Mouse (Mus musculus): ENCODE results near the gene Pitpnm1. TPM values are rescaled to one million over a fixed set of nuclear protein-coding genes. Genes with fewer than 3 reads are reported as not detected.
"Not testable (repeated sequence)": the region's sequence is repeated elsewhere in the genome, so short reads cannot be mapped to it uniquely, and the experiment has no call there.

Gene Pitpnm1
- total RNA-seq, 2 experiments from 2014 or later: 185 to 187 TPM

DNA sequence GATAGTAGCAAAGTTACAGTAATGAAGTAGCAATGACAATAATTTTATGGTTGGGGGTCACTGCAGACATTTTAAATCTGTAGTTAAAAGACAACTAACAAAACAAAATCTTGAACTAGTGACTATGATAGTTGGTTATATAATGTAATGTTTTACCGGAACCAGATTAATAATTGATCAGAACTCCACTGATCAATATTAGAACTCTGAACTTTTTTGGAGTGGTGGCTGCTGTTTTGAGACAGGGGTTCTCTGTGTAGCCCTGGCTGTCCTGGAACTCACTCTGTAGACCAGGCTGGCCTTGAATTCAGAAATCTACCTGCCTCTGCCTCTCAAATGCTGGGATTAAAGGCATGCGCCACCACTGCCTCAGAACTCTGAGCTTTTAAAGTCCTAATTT lies 31.6 kb upstream of the Pitpnm1 start:
- intact Hi-C loops (cut with DNase I); DNase-seq: not testable (repeated sequence)

DNA sequence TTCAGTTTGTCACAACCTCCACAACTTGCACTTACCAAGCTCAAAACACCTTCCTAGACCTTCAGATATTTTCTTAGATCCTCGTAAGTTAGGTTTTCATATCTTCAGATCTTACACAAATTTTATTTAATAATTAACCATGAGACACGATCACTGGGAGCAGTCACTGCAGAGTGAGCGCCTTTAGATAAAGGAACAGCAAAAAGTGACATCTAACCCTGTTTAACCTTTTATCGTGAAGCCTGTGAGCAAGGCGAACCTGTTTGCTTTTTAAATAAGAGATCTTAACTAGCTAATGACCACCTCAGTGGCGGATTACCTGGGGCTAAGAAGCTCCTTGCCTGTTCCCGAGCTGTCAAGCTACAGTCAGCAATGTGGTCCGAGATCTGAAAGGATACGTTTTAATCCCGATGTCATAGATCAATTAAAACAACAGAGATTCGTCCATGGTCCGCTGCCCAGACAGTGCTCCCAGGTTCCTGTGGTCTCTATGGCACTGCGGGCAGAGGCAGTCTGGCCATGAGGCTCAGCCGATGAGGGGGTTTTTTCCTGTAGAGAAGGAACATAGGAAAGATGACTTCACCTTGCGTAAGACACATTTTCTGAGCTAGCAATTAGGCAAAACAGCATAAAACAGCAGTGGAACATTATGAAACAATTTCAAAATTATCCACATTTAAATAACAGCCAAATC lies 30.9 kb upstream of the Pitpnm1 start:
- intact Hi-C loops (cut with DNase I): no loop called here
- no peak for DNase-seq

DNA sequence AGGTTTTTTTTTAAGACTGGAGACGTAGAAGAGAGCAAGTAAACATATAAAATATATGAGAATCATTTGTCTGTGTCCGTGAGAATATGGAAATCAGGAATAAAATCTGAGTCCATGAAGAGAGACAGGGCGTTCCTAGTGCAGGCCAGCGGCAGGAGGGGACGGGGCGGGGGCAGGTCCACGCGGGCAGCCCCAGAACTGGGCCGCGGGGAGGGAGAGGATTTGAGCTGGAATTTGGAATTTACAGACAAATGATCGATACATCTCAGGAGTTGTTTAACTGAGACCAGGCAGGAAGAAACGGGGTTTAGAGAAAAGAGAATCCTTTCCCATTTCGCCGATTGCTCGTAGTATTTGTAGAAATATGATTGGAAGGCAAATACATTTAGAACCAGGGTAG lies 29.5 kb upstream of the Pitpnm1 start:
- intact Hi-C loops (cut with DNase I): no loop called here
- no peak for DNase-seq

DNA sequence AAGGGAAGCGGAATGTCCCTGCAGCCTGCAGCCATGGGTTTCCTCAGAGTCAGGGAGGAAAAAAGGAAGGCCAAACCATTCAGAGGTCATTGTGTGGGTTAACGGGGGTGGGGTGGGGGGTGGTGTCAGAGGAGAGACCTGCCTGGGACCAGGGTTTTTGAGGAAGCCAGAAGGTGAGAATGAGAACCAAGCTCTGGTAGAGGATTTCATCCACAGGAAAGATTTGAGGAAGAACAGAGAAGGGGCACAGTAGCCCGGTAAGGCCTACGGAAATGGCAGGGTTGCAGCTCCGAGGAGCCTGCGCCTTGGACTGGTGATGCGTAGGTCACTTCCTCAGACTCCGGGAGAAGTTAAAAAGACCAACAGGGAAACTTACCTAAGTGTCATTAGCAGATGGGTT lies 29.0 kb upstream of the Pitpnm1 start:
- DNase-seq: no peak
- intact Hi-C loops (cut with DNase I): no loop called here

DNA sequence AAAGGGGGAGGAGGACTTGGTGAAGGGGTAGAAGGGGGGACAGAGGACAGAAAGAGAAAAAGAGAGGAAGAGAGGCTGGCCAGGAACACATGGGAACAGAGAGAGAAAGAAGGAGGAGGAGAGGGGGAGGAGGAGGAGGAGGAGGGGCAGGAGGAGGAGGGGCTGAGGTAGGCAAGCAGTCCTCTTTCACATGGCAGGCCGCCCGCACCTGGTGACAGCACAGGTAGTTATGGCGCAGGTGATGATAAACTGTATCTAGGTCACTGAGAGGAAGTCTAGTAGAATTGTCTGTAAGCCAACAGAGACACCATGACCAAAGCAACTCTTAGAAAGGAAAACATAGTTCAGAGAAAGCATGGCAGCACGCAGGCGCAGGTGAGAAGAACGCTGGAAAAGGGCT lies 28.4 kb upstream of the Pitpnm1 start:
- no peak for DNase-seq
- intact Hi-C loops (cut with DNase I): no loop called here

DNA sequence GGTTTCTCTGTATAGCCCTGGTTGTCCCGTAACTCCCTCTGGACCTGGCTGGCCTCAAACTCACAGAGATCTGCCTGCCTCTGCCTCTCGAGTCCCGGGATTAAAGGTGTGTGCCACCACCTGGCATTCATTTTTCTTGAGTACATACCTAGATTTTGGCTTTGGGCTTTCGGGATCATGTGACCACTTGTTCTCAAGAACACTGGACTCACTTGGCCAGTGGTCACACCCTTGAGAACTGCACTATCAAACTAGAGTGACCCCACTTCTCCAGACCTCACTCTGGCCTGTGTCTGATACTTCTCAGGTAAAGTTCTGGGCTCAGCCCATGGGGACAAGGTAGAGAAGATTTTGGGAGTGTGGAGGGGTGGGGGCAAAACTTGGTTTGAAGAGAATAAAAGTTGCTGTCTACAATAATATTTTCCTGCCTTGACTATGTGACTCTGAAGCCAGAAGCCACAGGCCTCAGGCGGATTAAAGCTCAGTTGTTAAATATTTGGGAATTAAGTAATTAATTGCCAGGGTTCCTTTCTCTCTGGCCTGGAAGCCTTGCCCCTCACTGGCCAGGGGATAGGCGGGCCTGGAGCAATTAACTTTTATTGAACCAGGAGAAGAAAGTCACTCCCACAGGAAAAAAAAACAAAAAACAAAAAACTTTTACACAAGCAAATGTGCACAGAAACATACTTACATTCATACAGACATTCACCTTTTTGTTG lies 26.9 kb upstream of the Pitpnm1 start:
- intact Hi-C loops (cut with DNase I): no loop called here
- no peak for DNase-seq

DNA sequence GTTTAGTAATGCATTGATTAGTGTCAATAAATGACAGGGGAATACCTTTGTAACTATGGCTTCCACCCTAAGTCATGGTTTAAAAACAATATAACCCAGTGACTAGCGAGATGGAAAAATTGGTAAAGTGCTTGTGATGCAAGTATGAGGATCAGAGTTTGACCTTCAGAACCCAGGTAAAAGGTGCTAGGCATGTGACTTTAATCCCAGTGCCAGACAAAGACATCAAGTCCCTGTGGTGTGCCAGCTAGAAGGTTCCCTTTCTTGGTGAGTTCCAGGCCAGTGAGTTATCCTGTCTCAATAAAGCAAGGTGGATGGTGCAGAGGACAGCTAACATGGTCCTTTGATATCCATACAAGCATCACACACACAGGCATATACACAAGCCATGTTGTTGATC lies 24.3 kb upstream of the Pitpnm1 start:
- DNase-seq: no peak
- intact Hi-C loops (cut with DNase I): no loop called here

DNA sequence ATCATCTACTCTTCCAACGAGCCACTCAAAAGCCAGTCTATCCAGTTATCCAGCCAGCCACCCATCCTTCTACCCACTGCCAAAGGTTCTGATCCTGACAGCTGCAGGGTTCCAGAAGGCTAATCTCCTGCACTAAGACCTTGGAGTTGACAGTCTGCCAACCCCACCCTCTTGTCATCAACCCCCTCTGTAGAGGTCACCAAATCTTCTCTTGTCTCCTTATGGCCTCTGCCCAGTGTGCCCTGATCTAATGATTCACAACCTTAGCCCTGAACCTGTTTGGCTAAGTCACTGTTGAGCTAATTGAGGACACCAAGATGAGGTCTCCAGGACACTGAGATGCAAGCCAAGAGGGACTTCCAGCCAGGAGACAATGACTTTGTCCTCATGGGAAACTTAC lies 20.2 kb upstream of the Pitpnm1 start:
- DNase-seq: no peak
- intact Hi-C loops (cut with DNase I): no loop called here

DNA sequence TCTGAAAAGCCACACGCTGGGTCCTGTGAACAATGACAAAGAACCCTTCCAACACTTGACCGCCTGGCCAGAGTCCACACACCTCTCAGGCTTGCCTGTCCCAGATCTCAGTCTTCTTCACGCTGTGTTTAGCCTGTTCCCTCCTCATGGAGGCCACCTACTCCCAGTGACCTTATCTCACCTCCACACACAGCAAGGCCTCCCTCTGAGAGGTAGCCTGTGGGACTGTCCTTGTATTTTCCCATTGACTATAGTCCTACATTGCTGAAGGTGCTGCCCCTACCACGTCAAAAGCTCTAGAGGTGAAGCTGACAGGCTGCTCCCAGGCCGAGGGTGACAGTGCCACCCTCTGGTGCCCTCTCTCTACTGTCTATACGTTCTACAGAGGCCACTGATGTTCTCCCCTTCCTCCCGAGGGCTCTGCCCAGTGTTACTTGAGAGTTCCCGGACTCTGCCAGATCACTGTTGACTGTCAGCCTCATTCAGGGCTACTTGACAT lies 19.2 kb upstream of the Pitpnm1 start:
- intact Hi-C loops (cut with DNase I): loop anchor here (10.0 kb wide), 1 partner anchor 126 kb away; the partner anchor contains the start of gene Aldh3b3
- DNase-seq: no peak

DNA sequence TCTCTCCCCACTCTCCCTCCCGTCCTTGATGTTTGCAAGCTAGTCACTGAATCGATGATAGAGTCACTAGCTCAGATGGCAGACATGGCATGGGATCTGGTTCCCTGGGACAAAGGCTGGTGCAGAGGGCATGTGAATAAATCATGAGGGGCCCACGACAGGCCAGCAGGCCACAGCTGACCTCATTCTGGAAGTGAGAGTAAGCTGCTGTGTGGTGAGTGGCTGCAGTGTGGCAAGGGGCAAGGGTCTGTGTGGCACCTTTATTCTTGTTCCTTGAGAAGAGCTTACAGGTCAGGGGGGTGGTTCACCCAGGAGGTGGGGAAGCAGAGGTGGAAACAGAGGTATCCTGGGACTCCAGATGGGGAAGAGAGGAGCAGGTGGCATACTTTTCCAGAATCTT lies 18.4 kb upstream of the Pitpnm1 start, which contains the start of gene Cabp2:
Gene Cabp2 (plus strand): TSS at position 185 of the 400 bp plus-strand sequence.
- intact Hi-C loops (cut with DNase I): loop anchor here (10.0 kb wide), 1 partner anchor 127 kb away; the partner anchor contains the start of gene Aldh3b3

DNA sequence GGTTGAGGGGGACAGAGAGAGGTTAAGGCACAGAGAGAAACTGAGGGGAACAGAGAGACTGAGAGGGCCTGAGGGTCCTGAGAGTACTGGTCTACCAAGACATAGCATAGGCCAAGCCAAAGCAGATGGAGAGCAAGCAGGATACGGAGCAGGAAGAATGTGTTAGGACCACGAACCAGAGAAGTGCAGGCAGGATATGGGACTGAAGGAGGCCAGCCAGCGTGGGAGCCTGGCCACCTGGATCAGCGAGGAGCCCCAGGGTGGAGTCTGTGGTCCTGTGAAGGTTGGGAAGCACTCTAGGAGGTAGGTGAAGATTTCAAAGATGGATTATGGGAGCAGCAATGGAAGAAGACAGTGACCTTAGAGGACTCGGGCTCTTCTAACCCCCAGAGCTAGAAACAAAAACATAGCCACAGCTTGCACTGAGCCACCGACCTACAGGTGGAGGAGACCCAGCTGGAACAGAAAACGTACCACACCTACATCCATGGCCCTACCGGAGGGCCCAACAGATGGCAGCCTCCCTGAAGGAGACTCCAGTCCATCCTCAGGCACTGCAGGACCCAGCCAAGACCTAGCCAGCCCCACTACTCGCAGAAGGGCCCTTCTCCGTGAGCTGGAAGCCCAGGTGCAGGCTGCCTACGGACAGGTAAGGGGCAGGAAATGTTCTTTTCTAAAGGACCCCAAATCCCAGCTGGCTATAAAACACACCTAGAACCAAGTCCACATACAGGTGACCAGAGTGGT lies 17.4 kb upstream of the Pitpnm1 start:
- intact Hi-C loops (cut with DNase I): loop anchor here (10.0 kb wide), 1 partner anchor 128 kb away; the partner anchor contains the start of gene Aldh3b3
- DNase-seq: no peak

More for the DNA sequence above, 18.4 kb upstream of the Pitpnm1 start, which contains the start of gene Cabp2:
- no peak for DNase-seq

DNA sequence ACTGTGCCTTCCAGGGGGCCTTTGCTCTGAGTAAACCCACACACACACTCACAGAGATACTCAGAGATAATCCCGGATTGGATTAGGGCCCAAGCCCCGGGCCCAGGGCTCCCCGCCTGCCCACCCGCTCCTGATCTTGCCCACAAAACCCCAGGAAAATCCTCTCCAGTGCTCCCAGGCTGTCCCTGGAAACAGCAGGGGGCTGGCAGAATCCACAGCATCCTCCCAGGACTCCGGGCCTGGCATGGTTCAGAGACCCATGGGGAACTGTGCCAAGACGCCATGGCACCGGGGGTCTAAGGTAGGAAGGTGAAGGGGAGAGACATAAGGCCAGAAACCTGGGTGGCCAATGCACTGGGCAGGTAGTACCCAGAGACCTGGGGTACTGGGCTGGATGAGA lies 16.5 kb upstream of the Pitpnm1 start:
- intact Hi-C loops (cut with DNase I): loop anchor here (10.0 kb wide), 1 partner anchor 129 kb away; the partner anchor contains the start of gene Aldh3b3
- DNase-seq: no peak

DNA sequence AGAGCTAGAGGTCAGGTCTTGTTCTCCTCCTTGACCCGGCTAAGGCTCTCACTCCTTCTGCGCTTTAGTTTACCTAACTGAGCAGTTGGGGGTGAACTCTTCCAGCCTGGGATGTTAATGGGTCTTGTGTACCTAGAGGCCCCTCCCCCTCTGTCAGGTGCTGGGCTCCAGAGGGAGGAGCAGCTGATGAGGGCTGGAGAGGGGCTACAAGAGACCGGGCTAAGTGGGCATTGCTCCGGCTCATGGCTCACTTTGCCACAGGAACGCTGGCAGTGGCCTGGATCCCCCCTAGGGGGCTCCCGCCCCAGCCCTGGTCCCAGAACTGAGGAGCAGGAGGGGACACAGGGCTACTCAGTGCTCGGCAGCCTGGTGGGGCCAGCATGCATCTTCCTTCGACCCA lies 16.0 kb upstream of the Pitpnm1 start:
- no peak for DNase-seq
- intact Hi-C loops (cut with DNase I): loop anchor here (10.0 kb wide), 1 partner anchor 129 kb away; the partner anchor contains the start of gene Aldh3b3

DNA sequence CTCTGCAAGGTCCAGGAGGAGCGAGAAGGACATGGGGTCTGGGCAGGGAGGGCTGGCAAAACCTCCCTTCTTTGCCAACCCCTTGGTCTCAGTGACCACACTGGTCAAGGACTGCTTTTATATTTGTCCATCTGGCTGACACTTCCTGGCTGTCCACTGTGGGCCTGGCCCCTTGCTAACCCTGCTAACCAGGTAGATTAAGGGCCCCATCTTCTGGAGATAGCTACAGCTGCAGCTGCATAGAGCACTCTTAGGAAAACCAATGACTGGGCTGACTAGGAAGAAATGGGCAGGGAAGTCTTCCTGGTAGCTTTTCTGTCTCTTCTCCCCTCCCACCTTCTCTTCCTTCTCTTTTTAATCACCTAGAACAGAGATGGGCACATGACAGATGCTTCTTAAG lies 14.8 kb upstream of the Pitpnm1 start:
- no peak for DNase-seq
- intact Hi-C loops (cut with DNase I): loop anchor here (10.0 kb wide), 1 partner anchor 130 kb away; the partner anchor contains the start of gene Aldh3b3

DNA sequence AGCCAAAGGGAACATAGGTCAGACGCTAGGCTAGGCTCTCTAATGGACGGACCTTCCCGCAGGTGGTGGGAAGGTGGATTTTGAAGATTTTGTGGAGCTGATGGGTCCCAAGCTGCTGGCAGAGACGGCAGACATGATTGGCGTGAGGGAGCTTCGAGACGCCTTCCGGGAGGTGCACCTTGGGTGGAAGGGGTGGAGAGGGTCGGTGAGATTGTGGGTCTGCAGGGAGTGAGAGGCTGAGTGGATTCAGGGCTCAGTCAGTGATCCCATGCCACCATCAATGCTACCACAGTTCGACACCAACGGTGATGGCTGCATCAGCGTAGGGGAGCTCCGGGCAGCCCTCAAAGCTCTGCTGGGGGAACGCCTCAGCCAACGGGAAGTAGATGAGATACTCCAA lies 13.6 kb upstream of the Pitpnm1 start:
- intact Hi-C loops (cut with DNase I): loop anchor here (10.0 kb wide), 1 partner anchor 131 kb away; the partner anchor contains the start of gene Aldh3b3
- no peak for DNase-seq

DNA sequence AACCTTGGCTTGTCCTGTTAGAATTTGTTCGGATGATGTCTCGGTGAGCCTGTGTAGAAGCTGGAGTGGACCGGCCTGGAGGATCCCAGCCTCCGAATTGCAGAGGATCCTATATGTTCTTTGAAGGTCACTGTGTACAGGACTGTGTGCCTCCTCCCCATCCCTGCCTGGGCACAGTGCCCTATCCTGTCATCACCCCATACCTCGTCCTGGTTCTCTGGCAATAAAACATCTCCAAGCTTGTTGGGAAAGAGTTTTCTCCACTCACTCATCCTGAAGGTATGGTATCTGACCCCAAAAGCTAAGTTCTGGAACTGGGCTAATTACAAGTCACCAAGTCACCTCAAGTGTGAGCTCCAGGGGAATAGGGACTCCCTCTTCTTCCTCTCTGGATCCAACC lies 12.7 kb upstream of the Pitpnm1 start:
- no peak for DNase-seq
- intact Hi-C loops (cut with DNase I): loop anchor here (10.0 kb wide), 1 partner anchor 132 kb away; the partner anchor contains the start of gene Aldh3b3

DNA sequence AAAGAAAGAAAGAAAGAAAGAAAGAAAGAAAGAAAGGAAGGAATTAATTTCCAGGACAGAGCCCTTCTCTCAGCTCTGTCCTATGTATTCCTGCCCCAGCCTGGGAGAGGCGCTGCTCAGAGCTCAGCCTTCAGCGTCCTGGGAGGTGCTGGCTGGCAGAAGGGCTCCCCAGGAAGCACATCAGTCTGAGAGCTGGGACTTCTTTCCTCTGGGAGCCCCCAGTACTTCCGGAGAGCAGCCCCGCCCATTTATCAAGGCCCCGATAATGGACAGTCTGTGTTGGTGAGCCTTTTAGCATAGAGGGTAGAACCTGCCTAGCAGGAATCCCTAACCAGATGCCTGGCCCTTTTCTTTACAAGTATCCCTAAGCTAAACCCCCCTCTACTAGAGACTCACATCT lies 11.7 kb upstream of the Pitpnm1 start:
- no peak for DNase-seq
- intact Hi-C loops (cut with DNase I): loop anchor here (10.0 kb wide), 1 partner anchor 133 kb away; the partner anchor contains the start of gene Aldh3b3

DNA sequence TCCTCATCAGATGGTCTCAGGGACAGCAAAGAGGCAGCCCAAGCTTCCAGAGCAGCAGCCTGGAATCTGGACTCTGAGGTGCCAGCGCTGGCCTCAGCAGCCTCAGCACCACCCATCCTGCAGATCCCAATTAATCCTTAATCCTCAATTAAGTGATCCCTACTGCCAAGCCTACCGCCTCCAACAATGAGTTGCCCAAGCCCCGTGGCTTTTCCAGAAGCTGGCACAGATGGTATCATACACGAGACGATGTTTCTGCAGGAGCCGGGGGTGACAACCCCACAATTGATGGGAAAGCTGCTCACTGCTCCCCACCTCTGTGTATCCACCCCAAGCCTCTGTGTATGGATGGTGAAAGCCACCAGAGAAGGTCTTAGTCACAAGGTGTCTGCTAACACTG lies 10.7 kb upstream of the Pitpnm1 start:
- intact Hi-C loops (cut with DNase I): loop anchor here (10.0 kb wide), 1 partner anchor 134 kb away; the partner anchor contains the start of gene Aldh3b3
- DNase-seq: no peak

DNA sequence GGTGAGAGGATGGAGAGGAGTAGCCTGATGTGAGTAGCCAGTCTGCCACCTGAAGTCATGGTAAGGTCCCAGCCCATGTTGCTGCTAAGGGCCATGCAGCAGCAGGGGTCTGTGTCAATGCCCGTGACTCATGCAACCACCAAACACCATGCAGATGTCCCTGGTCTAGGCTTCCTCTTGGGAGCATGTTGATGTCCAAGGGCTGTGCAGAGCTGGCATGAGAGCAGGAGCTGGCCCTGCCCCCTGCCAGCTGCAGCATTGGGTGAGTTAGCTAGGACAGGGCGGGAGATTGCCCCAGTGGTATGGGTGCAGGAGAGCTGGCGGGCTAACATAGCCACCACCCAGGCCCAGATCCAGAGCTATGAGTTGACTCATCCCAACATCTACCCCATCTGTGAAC lies 9.4 kb upstream of the Pitpnm1 start:
- no peak for DNase-seq
- intact Hi-C loops (cut with DNase I): no loop called here

DNA sequence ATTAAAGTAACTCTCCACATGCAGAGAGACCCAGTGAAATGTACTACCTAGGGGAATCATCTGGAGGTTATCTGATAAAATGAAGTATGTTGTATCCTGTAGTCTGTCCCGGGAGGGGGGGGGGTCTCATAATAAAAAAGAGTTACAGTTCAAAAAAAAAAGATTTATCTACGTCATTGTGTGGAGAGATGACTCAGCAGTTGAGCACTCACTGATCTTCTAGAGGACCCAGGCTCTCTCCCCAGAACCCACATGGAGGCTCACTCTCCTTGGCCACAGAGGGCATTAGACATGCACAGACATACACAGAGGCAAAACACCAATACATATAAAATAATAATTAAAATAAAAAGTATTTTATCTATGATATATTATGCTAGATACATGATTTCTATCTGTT lies 8.4 kb upstream of the Pitpnm1 start:
- DNase-seq: no peak
- intact Hi-C loops (cut with DNase I): no loop called here

DNA sequence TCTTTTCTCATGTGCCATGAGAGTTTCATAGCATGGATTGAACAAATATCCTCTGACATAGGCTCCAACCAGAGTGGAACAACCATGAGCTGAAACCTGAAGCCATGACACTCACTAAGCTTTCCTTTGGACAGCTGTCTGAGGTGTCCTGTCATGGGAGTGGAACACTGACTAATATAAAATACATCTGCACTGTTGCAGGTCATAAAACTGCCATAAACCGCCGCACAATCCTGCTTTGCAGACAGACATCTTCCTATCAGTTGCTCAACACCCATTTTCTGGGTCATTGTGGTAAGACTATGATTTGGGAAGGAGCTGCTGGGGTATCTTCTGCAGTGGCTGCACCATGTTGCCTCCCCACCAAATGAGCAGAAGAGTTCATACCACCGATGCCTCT lies 7.0 kb upstream of the Pitpnm1 start:
- DNase-seq: no peak
- intact Hi-C loops (cut with DNase I): no loop called here

All from left cerebral cortex, postnatal 4 days (tissue).